Mouse (Mus musculus): ENCODE data around the gene Rbm25. TPM values are rescaled to one million over a fixed set of nuclear protein-coding genes. Genes with fewer than 3 reads are reported as not detected.

Gene Rbm25
- total RNA-seq, 2 experiments from 2014 or later: 83.8 to 124 TPM

DNA sequence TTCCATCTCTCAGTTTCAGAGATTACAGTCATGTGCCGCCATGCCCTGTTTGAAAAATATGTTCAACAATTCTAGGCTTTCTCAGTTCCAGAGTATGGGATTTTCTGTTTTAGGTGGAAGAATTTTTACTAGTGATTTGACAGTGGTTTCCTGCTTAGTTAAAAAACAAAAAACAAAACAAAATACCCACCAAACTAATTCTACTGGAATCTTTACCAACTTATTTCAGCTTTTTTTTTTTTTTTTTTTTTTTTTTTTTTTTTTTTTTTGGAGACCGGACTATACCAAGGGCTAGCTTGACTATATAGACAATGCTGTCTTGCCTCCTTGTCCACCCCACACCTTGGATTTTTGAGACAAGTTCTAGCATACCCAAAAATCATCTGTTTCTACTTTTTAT, 10.2 kb downstream of the Rbm25 start:
- no peak for ATAC-seq (replicated peaks; ENCODE audit: low FRiP score, poor library complexity, severe bottlenecking)

DNA sequence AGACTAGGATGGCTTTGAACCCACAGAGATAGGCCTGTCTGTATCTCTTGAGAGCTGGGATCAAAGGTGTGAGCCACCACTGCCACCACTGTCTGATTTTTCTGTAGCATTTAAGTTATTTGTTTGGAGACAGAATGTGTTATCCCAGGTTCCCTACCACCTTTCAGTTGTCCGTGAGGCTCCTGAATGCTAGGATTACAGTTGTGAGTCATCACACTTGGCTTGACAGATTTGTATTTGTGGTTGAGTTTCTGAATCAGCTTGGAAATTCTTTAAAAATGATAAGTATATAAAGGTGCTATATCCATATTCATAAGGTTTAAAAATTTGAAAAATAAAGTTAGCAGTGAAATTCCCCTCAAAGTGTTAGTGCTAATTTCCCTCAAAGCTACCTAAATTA, 12.1 kb downstream of the Rbm25 start:
- ATAC-seq (replicated peaks; ENCODE audit: low FRiP score, poor library complexity, severe bottlenecking): no peak

DNA sequence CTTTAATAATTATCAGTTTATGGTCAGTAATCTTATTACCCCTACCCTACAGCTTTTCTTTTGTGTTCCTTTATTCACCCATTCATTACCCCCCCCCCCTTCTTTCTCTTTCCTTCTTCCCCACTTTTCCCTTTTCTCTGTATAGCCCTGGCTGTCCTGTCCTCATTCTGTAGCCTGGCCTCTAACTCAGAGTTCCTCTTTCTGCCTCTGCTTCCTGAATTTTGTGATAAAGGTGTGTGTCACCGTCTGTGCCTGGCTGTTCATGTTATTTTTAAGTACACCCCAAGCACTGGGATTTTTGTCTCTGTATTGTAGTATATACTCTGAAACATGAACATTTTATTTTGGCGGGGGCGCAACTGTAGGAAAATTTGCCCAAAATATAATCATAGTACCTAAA, 19.3 kb downstream of the Rbm25 start:
- no peak for ATAC-seq (replicated peaks; ENCODE audit: low FRiP score, poor library complexity, severe bottlenecking)

DNA sequence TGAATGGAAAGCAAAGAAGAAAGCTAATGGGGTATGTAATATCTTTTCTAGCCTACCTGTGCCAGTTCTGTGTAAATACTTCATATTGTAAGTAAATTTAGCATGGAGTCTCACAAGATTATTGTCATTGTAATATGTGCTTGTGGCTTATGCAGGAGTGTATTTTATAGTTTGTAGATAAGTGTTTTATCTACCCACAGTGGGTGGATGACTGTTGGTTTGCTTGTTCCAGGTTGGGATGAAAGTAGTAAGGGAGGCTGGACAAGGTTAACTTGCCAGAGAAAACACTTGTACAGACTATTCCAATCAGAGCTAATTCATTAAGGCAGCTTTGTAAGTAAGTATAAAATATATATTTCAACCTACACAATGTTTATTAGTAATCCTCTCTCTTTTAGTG, 20.4 kb downstream of the Rbm25 start:
- ATAC-seq (replicated peaks; ENCODE audit: low FRiP score, poor library complexity, severe bottlenecking): no peak

DNA sequence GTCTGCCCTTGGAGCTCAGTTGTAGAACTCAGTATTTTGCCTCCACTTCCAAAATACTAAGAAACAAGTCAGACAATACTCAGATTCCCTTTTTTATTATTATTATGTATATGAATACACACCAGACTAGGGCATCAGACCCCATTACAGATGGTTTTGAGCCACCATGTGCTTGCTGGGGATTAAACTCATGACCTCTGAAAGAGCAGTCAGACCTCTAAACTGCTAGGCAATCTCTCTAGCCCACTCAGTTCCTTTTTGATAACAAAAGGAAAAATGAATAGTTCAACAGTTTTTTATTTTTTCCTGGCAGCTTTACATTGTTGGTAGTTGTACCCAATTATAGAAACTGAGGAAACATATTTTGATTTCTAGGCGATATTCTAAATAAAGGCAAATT, 54.4 kb downstream of the Rbm25 start:
- no peak for ATAC-seq (replicated peaks; ENCODE audit: low FRiP score, poor library complexity, severe bottlenecking)

DNA sequence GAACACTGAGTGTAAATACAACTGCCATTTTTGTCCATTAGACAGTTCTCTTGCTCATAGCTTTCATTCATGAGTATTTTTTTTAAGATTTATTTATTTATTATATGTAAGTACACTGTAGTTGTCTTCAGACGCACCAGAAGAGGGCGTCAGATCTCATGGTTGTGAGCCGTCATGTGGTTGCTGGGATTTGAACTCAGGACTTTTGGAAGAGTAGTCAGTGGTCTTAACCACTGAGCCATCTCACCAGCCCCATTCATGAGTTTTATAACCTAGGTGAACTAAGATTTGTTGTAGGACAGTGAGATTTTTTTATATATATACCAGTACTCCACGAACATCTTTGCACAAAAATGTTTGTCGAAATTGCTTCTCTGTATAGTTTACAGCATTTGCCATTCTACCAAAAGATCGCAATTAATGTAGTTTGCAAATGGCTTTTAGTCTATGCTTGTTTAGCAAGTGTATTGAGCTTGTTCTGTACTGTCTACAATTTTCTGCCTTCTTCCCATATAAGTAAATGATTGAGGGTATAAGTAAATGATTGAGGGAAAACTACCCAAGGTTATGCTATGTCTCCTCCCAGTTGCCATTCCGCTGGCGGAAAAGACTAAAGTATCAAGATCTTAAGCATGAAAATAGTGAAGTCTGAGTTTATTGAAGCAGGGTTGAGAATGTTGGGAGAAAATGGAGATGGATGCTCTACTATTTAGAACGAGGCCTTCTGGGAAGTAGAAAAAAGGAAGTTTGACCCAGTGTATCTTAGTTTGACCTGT, 55.7 kb downstream of the Rbm25 start:
- no peak for ATAC-seq (replicated peaks; ENCODE audit: low FRiP score, poor library complexity, severe bottlenecking)

DNA sequence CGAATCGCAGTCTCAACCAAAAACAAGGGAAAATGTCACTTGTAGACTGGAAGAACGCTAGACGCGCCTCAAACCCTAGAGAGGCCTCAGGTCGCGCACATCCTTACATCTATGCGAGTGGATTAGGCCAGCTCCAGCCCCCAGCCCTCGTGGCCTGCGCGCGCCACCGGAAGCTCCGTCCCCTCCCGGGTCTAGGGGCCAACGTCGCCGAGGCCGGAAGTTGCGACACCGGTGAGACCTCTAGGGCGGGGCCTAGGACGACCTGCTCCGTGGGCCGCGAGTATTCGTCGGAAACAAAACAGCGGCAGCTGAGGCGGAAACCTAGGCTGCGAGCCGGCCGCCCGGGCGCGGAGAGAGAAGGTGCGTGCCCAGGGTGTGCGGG, 56.9 kb downstream of the Rbm25 start, which contains the start of gene Psen1:
Psen1 (plus strand) TSS at position 219 of the 382 bp plus-strand sequence.
- ATAC-seq (replicated peaks; ENCODE audit: low FRiP score, poor library complexity, severe bottlenecking): peak; percentile 97

DNA sequence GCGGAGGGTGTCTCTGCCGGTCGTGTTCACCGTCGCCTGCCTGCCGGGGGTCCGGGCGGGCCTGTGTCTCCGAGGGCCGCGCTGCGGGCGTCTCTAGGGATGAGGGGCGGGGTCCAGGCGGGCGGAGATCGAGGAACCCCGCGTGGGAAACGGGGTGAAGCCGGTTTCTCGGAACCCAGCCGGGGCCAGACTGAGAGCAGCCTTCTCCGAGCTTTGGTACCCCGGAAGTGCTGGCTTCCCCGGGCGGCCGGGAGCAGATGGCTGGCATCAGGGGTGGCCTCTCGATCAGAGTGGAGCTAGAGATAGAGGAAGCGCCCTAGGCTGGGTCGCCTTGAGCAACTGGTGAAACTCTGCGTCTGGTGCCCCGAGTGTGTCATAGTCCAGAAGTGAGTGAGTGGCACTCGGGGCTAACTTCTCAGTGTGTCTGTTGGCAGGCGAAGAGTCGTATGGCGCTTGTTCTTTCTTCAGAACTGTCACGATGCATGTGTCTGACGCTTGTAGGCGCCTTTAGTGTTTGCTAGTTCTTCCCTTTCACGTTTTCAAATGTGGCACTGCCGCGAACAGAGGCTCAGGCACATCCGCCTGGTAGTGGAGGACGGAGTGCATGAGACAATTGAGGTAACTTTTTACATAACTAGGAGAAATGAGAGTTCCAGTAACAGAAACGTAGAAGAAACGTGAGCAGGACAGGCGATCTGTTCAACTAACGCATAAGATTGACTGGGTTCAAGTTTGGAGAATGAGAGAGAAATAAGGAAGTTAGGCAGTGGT, 57.5 kb downstream of the Rbm25 start:
- peak; percentile 71 for ATAC-seq (replicated peaks; ENCODE audit: low FRiP score, poor library complexity, severe bottlenecking)

DNA sequence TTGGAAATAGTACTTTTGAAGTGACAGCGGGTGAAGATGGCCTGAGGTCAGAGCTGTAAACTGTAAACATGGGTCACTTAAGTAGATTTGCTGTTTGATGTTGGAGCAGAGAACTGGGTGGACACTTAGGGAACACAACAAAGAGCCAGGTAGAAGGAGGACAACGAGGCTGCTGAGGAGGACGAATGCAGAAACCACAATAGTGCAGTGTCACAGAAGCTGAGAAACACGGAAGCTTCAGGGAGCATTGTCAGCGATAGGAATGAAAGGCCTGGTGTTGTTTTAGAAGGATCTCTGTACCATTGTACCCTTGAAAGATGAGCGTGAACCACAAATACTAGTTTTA, 58.0 kb downstream of the Rbm25 start:
- ATAC-seq (replicated peaks; ENCODE audit: low FRiP score, poor library complexity, severe bottlenecking): peak; percentile 22

DNA sequence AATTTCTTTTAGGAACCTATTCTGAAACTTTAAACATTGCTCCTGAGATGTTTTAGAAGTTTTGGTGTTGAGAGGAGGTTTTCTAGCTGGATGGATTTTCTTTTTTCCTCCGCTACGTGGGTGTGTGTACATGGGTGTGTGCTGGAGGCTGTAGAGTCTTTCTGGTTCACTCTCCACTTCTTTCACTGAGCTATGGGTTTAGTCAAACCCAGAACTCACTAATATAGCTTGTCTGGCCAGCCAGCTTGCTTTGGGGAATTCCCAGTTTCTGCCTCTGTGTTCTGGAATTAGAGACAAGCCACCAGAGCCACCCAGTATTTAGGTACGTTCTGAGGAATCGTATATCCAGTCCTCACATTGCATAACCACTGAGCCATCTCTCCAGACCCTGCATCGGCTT, 63.0 kb downstream of the Rbm25 start:
- ATAC-seq (replicated peaks; ENCODE audit: low FRiP score, poor library complexity, severe bottlenecking): no peak

DNA sequence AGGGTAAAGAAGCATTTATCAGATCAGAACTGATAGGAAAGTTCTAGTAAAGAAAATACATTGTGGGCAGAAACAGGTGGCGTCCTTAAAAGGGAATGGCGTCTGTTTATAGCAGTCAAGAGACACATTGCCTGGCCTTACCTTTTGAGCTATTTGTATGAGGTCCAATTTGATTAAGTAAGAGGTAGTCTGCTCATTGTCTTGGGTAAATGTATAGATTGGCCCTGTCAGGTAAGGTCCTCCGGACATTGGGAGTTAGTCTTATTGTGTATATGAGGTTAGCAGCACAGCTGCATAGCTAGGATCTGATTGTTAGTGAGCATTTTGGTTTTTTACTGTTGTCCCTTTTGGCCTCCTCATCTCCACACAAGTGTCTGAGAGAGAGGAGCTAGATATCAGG, 63.6 kb downstream of the Rbm25 start:
- no peak for ATAC-seq (replicated peaks; ENCODE audit: low FRiP score, poor library complexity, severe bottlenecking)

DNA sequence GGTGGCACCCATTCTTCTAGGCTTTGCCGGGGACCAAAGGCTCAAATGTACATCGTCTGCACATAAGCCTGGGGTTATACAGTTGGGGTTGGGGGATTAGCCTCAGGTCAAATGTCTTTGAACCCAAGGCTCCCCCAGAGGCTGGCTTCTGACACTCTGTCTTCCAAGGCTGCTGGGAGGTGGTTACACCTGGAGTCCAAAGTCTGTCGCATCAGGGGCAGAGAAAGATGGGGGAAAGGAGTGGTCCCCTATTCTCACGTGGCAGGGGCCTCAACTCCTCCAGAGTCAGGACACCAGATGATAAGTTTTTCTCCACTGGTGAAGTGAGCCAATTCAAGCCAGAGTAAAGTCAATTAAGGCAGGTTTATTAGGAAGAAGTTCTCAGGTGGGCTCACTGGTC, 67.6 kb downstream of the Rbm25 start:
- ATAC-seq (replicated peaks; ENCODE audit: low FRiP score, poor library complexity, severe bottlenecking): no peak

DNA sequence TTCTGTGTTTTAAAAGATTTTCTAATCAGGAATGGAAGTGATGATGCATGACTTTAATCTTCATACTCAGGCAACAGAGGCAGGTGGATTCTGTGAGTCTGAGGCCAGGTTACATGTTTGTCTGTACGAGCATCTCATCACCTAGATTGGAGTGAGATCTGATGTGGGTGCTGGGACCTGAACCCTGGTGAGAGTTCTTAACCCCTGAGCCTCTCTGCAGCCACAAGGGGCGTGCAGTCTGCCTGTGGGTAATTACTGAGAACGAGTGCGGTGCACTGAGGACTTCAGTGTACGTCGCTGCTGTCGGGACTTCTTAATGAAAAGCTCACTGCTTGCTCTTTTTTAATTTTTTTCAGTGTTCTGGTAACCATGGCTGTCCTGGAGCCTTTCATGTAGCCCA, 70.6 kb downstream of the Rbm25 start:
- 0 out of 2 replicates have a peak, but pooled peaks have one; percentile 29 for ATAC-seq (replicated peaks; ENCODE audit: low FRiP score, poor library complexity, severe bottlenecking)

DNA sequence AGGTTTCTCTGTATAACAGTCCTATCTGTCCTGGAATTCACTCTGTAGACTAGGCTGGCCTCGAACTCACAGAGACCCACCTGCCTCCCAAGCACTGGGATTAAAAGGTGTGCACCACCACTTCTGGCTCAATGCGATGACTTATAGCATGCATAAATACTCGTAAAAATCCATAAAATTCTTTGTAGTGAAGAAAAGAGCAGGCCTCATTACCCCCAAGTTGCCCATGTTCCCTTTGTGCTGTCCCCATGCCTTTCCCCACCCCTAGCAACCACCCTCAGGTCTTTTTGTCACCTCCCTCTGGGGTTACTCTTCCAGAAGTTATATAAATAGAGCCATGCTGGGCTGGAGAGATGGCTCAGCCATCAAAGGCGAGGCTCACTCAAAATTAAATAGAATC, 71.8 kb downstream of the Rbm25 start:
- no peak for ATAC-seq (replicated peaks; ENCODE audit: low FRiP score, poor library complexity, severe bottlenecking)

DNA sequence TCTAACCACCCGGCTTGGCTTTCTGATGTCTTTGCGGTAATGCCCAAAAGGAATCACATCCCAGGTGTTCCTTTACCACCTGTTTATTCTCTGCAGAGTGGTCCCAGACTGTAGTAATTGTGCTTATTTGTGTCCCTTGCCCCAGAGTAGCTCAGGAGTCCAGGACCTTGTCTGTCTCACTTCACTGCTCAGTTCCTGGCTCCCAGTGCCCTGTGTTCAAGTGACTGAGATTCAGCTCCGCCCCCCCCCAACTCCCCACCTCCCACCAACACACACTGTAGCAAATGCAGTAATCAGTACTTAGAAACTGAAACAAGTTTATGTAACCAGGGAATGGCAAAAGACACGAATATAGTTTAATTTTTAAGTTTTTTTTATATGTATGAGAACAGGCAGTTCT, 75.9 kb downstream of the Rbm25 start:
- no peak for ATAC-seq (replicated peaks; ENCODE audit: low FRiP score, poor library complexity, severe bottlenecking)

DNA sequence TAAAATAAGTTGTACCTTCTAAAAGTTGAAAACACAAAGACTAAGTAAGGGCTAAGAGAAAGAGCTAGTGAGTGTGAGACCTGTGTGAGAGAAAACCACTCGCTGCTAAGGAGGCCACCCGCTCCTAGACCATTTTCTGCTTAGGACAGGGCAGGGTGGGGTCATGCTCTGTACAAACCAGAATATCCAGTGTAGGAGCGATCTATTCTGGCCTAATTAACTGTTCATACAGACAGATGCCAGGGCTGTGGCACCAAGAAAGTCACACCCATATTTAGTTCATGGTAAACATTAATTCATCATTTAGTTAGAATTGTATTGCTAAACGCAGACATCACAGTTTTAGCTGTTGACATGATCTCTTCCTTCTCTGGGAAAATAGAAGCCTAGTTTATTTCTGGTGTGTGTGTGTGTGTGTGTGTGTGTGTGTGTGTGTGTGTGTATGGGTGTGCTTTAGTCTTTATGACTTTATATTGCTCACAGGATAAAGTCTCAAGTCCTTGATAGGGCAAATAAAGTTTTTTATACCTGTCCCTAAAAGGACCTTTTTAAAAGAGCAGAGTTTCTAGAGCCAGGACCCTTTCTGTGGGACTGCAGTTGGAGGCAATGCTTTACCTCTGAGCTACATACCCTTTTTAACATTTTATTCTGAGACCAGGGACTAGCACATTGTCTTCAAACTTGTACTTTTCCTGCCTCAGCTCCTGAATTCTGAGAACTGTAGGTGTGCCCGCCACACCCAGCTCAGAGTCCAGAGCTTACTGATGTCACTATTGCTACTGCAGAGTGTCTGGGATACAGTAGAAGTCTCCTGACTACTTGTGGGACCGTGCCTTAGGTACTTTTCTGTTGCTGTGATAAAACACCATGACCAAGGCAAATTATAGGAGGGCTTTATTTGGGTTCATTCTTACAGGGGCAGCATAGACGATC, 77.4 kb downstream of the Rbm25 start:
- ATAC-seq (replicated peaks; ENCODE audit: low FRiP score, poor library complexity, severe bottlenecking): no peak

DNA sequence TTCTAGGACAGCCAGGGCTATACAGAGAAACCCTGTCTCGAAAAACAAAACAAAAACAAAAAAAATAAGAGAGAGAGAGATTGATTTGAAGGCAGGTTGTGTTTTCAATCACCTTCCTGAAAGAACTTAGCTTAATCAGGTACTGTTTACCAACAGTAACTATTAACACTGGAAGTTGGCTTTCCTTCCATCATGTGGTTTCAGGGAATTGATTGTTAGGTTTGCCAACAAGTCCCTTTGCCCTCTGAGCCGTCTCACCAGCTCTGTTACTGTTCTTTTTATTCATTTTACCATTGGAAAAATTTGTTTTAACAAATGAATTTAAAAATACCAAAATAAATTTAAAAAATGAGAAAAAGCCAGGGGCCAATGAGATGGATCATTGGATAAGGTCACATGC, 78.9 kb downstream of the Rbm25 start:
- ATAC-seq (replicated peaks; ENCODE audit: low FRiP score, poor library complexity, severe bottlenecking): no peak

DNA sequence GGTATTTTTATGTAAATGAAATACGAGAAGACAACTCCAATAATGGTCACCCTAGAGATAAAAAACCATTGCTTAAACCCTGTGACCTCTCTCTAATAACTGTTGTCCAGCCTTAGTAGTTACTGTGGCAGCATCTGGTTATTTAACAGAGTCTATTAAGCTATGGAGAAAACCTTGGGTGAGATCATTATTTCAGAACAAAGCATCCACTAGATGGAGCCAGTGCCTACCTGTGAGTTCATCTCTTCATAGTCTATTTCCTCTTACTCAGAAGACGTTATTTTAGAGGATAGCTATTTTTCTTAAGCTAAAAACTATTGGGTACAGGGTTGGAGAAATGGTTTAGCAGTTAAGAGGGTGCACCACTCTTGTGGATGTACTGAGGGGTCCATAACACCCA, 82.7 kb downstream of the Rbm25 start:
- no peak for ATAC-seq (replicated peaks; ENCODE audit: low FRiP score, poor library complexity, severe bottlenecking)

DNA sequence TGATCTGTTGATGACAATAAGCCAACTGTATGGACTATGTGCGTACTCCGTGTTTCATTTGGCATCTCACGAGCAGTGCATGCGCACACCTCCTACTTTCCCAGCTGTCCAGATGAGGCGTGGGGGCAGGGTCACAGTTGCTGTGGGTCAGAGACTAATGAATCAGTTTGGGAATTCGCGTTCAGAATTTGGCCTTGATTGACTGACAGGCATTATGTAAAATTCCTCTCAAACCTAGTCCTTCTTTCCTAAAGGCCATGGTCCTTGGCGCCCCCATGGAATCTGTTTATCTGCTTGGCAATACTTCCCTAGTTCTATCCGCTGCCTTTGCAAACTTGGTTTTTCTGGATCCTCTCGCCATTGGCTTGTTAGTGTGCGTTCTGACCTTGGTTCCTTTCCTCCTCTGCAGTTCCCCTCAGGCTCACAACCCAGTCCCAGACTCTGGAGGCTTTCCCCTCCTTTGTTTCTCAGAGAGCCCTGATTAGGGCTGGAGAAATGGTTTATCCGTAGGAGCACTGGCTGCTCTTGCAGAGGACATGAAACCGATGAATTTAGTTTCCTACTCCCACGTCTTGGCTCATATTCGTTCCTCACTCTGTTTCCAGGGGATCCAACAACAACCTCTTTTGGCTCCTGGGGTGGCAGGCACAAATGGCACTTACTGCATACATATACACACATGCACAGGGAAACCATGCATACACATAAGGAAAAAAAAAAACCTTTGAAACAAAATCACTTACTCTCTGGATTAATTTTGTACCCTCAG, 85.6 kb downstream of the Rbm25 start:
- no peak for ATAC-seq (replicated peaks; ENCODE audit: low FRiP score, poor library complexity, severe bottlenecking)

DNA sequence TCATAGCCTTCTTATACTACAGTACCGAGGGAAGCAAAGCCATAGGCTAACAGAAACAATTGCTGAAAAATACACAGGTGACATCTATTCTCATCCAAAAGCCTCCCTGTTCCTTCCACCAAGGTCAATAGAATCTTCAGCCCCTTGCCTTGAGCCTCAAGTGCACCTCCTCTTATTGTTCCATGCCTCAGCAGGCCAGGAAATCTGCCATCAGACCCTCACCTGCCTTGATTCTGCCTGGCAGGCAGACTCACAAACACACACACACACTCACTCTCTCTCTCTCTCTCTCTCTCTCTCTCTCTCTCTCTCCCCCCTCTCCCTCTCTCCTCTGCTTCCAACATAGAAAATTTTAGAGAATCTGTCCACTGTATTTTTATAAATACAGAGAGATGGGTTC, 88.4 kb downstream of the Rbm25 start:
- no peak for ATAC-seq (replicated peaks; ENCODE audit: low FRiP score, poor library complexity, severe bottlenecking)

Data from erythroblast, adult 5-6 weeks (primary cell).